Mouse (Mus musculus) forebrain, embryonic 13.5 days (tissue): ENCODE measurements at regions not wholly inside any gene's neighbourhood (a gene's known extent, or its start where the extent isn't known, plus 50 kb on each side); places are given as distances from the start of the nearest gene placed in this dataset.
A peak's percentile ranks its signal among the peaks of the same experiment; 100 is the strongest.

Source experiments
- ATAC-seq: fragments of 200-750 bp; cut with Nextera tagmentation; 2 replicates; pipeline ENCODE4 v1.8.0; 2017
- H3K27ac ChIP-seq: fragments of 300-500 bp; sonication (generic); 2 replicates; pipeline ENCODE4 v1.5.1; 2015; ENCODE audit warnings: inconsistent platforms, mild to moderate bottlenecking, moderate library complexity
- H3K27me3 ChIP-seq: fragments of 300-500 bp; sonication (generic); 2 replicates; pipeline ENCODE4 v1.6.1; 2015; ENCODE audit warnings: mild to moderate bottlenecking, inconsistent platforms
- H3K36me3 ChIP-seq: fragments of 300-500 bp; sonication (generic); 2 replicates; pipeline ENCODE4 v1.6.1; 2015; ENCODE audit warnings: mild to moderate bottlenecking, inconsistent platforms; ENCODE audit not compliant: poor library complexity, severe bottlenecking
- H3K4me1 ChIP-seq: fragments of 300-500 bp; sonication (generic); 2 replicates; pipeline ENCODE4 v1.6.1; 2015; ENCODE audit warnings: inconsistent platforms
- H3K4me2 ChIP-seq: fragments of 300-500 bp; sonication (generic); 2 replicates; pipeline ENCODE4 v1.6.1; 2015; ENCODE audit warnings: inconsistent platforms, mild to moderate bottlenecking, moderate library complexity
- H3K4me3 ChIP-seq: fragments of 300-500 bp; sonication (generic); 2 replicates; pipeline ENCODE4 v1.5.1; 2015; ENCODE audit warnings: mild to moderate bottlenecking, inconsistent platforms
- H3K9ac ChIP-seq: fragments of 300-500 bp; sonication (generic); 2 replicates; pipeline ENCODE4 v1.6.1; 2015; ENCODE audit warnings: mild to moderate bottlenecking, inconsistent platforms
- H3K9me3 ChIP-seq: fragments of 300-500 bp; sonication (generic); replicated peaks from 2 replicates; pipeline ENCODE4 v1.6.1; 2016; ENCODE audit warnings: inconsistent platforms
- WGBS: fragments of 180-500 bp; shearing (Covaris S2); methylation state at CpG from one replicate; pipeline ENCODE4 v1.1.7; 2015; 5-methylcytosine and 5-hydroxymethylcytosine counted together

DNA sequence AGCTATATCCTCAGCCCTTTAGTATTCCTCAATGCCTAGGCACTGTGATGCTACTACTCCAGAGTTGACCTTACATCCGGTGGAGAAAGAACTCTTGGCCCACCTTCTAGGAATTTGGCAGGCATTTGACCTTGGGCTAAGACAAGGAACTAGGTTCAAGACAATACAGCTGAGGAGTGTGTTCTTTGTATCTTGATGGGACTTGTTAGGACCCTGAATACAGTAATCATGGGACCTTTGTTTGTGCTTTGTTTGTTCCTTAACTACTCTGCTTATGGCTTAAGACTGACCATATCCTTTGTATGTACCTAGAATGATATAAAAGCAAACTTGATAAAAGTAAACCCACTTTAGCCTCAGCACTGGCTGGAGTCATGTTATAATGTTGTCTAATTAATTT is 186.7 kb downstream of the Abcc12 start:
- H3K9me3 ChIP-seq = 0 out of 2 replicates have a peak, but pooled peaks cover 9% of the 10 kb centered on the region
- no peak for ATAC-seq
- no peaks in the 10 kb centered on the region; the same call in 1 of the 2 replicates for H3K27me3 ChIP-seq
- 69% methylated on average over 1 of the region's 1 CpGs for WGBS
- no peak overlapping the region for H3K4me2 ChIP-seq
- no peaks in the 10 kb centered on the region for H3K36me3 ChIP-seq
- H3K27ac ChIP-seq = no peak overlapping the region
- H3K4me1 ChIP-seq = peaks cover 25% of the 10 kb centered on the region
- no peak overlapping the region for H3K4me3 ChIP-seq
- H3K9ac ChIP-seq = no peak overlapping the region

DNA sequence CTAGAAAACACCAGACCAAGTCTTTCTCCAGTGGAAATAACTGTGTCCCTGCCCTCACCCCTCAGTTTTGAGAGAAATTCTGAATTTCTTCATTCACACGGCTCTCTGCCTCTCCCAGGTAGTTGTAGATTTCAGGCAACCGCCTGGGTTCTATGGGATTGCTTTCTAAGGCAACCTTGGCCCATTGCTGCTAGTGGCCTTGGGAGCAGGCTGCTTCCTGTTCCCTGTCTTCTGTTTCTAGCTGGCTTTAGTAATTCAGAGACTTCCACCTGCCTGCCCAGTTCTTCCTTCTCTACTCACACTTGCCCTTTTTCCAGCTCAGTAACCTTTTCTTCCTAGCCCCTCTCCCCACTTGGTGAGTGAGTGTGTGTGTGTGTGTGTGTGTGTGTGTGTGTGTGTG is 187.1 kb downstream of the Abcc12 start:
- H3K4me2 ChIP-seq = no peak overlapping the region
- H3K9ac ChIP-seq = no peak overlapping the region
- no peak overlapping the region for H3K27ac ChIP-seq
- H3K9me3 ChIP-seq = 0 out of 2 replicates have a peak, but pooled peaks cover 9% of the 10 kb centered on the region
- no peaks in the 10 kb centered on the region; the same call in 1 of the 2 replicates for H3K27me3 ChIP-seq
- no peaks in the 10 kb centered on the region for H3K36me3 ChIP-seq
- no peak overlapping the region for H3K4me3 ChIP-seq
- WGBS = 88% methylated on average over 2 of the region's 2 CpGs
- peaks cover 30% of the 10 kb centered on the region for H3K4me1 ChIP-seq
- no peak for ATAC-seq

GRCm38 (mm10) chr8:86390715-86391114 is 189.8 kb downstream of the Abcc12 start:
- Histone ChIP-seq H3K4me1 (peaks cover 48% of the 10 kb centered on the region), H3K27me3 (no peaks in the 10 kb centered on the region; the same call in 1 of the 2 replicates), H3K4me2 (no peak overlapping the region), H3K4me3 (no peak overlapping the region), H3K9ac (no peak overlapping the region), H3K27ac (peak overlapping the region; percentile 88), H3K9me3 (0 out of 2 replicates have a peak, but pooled peaks cover under 1% of the 10 kb centered on the region), H3K36me3 (no peaks in the 10 kb centered on the region)
- no peak for ATAC-seq
- WGBS = 63% methylated on average over 8 of the region's 8 CpGs

DNA sequence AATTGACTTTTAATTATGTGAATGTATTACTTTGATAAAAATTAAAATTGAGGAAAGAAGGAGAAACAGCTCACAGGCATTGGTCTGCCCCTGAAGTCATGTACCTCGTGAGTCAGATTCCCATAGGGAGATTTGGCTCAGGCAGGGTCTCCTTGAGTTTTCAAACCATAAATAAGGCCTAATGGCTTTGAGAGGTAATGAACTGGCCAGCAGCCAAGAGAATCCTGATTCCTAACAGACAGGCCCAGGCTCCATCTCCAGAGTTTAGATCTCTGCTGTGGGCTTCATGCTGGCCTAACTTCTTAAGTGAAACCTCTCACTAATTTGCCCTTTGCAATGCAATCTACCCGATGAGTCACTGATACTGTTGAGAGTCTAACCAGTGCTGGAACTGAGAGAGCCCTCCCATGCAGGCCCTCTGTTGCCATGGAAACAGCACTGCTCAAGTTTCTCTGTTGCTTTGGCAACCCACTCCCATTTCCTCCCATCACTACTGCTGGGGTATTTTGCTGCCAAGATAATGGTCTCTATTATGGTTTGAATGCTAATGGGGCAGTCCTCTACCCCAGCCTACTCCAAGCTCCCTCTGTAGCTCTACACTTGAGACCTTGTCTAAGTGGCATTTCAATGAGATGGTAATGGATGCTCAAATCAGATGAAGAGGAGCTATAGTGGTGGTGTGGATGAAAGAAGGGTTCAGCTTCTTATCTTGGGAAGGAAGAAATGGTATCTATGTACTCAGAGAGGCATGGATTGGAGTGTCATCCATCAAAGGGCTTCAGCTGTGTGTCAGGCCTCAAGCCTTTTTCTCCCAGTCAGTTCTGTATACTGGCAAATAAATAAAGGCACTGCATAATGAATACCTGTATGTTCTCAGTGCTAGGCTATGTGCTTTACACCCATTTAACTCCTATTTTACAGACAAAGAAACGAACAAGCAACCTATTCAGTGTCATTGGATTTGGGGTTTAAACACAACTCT is 190.5 kb downstream of the Abcc12 start:
- Histone ChIP-seq H3K4me3 (no peak overlapping the region), H3K9me3 (no peaks in the 10 kb centered on the region), H3K4me2 (peak overlapping the region; percentile 22; the same call in 1 of the 2 replicates), H3K27me3 (no peaks in the 10 kb centered on the region; the same call in 1 of the 2 replicates), H3K27ac (peak overlapping the region; percentile 88), H3K4me1 (peaks cover 55% of the 10 kb centered on the region), H3K9ac (no peak overlapping the region), H3K36me3 (no peaks in the 10 kb centered on the region)
- 15% methylated on average over 3 of the region's 3 CpGs for WGBS
- ATAC-seq = peak; percentile 96

- no peaks in the 10 kb centered on the region for H3K36me3 ChIP-seq
- WGBS = 8% methylated on average over 7 of the region's 7 CpGs
- peaks cover 25% of the 10 kb centered on the region; the same call in 1 of the 2 replicates for H3K27me3 ChIP-seq
- H3K9me3 ChIP-seq = no peaks in the 10 kb centered on the region
- peak overlapping the region; percentile 19; the same call in 1 of the 2 replicates for H3K4me2 ChIP-seq
- H3K9ac ChIP-seq = no peak overlapping the region
- H3K4me1 ChIP-seq = peaks cover 59% of the 10 kb centered on the region
- H3K27ac ChIP-seq = peak overlapping the region; percentile 27; the same call in 1 of the 2 replicates
- ATAC-seq = peak; percentile 66
- no peak overlapping the region for H3K4me3 ChIP-seq
Measured at GRCm38 (mm10) chr8:86385236-86385635, 195.2 kb downstream of the Abcc12 start.

DNA sequence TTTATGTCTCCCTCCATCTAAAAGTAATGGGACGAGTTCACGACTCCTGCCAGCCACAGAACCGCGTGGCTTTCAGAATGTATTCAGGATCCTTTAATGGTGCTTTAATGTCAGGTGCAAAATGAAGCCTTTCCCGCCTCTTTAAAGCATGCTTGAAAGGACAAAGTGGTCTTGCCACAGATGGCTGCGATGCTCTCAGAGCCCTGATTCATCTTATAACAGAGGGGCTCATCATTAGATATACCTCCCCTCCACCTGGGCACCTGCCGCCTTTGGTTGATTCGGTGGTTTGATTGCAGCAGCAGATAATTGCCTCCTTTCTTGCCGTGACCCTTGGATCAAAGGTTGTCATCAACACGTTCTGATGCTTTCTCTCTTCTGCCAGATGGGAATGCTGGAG is 198.5 kb downstream of the Abcc12 start:
- peaks cover 29% of the 10 kb centered on the region for H3K4me1 ChIP-seq
- no peak overlapping the region for H3K9ac ChIP-seq
- no peaks in the 10 kb centered on the region for H3K36me3 ChIP-seq
- no peak overlapping the region for H3K4me2 ChIP-seq
- ATAC-seq = no peak; the same call in 1 of the 2 replicates
- H3K27ac ChIP-seq = no peak overlapping the region
- H3K4me3 ChIP-seq = no peak overlapping the region
- H3K27me3 ChIP-seq = peaks cover 25% of the 10 kb centered on the region; the same call in 1 of the 2 replicates
- H3K9me3 ChIP-seq = no peaks in the 10 kb centered on the region
- WGBS = 66% methylated on average over 10 of the region's 10 CpGs

DNA sequence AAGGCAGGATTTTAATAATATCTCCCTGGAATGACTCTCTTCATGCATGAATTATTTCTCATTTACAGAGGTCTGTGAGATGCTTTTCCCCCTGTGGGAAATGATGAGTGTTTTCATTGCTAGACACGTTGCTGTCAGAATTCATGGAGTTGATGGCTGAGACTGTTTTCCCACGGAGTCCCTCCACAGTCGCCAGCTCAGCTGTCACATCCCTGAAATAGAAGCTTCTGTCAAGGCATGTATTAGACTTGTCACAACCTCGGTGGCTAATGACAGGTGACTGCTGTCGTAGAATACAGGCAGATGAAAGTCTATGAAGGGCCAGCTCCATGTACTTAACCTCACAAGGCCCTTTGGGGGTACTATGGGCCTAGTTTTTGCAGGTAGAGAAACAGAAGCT is 212.4 kb downstream of the Abcc12 start:
- Histone ChIP-seq H3K27ac (no peak overlapping the region), H3K4me1 (no peaks in the 10 kb centered on the region), H3K36me3 (no peaks in the 10 kb centered on the region), H3K4me3 (no peak overlapping the region), H3K4me2 (no peak overlapping the region), H3K27me3 (no peaks in the 10 kb centered on the region), H3K9me3 (no peaks in the 10 kb centered on the region; the same call in 1 of the 2 replicates), H3K9ac (no peak overlapping the region)
- ATAC-seq = no peak
- WGBS = 56% methylated on average over 5 of the region's 5 CpGs

- no peak overlapping the region for H3K9ac ChIP-seq
- H3K4me2 ChIP-seq = no peak overlapping the region
- no peaks in the 10 kb centered on the region for H3K27me3 ChIP-seq
- H3K36me3 ChIP-seq = no peaks in the 10 kb centered on the region
- ATAC-seq = no peak
- H3K4me3 ChIP-seq = no peak overlapping the region
- H3K9me3 ChIP-seq = no peaks in the 10 kb centered on the region; the same call in 1 of the 2 replicates
- WGBS = 98% methylated on average over 4 of the region's 4 CpGs
- H3K27ac ChIP-seq = no peak overlapping the region
- no peaks in the 10 kb centered on the region for H3K4me1 ChIP-seq
Measured at GRCm38 (mm10) chr8:86366636-86367035, 213.8 kb downstream of the Abcc12 start.

- no peak overlapping the region for H3K27ac ChIP-seq
- 77% methylated on average over 5 of the region's 5 CpGs for WGBS
- H3K36me3 ChIP-seq = no peaks in the 10 kb centered on the region
- H3K9me3 ChIP-seq = no peaks in the 10 kb centered on the region; the same call in 1 of the 2 replicates
- H3K4me3 ChIP-seq = no peak overlapping the region
- H3K27me3 ChIP-seq = no peaks in the 10 kb centered on the region
- no peak overlapping the region for H3K9ac ChIP-seq
- no peak for ATAC-seq
- H3K4me1 ChIP-seq = no peaks in the 10 kb centered on the region
- no peak overlapping the region for H3K4me2 ChIP-seq
Measured at GRCm38 (mm10) chr8:86365726-86366125, 214.8 kb downstream of the Abcc12 start.

DNA sequence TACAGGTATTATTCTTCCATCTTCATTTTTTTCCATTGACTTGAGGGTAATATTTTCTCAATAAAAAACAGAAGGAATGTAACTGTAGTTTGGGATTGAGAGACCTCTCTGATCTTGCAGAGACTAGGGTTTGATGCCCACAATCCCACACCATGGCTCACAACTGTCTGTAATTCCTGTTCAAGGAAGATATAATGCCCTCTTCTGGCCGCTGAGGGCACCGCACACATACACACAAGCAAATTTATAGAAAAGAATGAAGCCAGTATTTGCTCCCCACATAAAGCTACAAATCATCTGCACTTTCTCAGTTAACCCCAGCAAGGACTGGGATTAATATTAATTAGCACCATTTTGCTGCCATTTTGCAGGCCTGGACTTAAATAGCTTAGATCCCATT is 215.6 kb downstream of the Abcc12 start:
- H3K27ac ChIP-seq = no peak overlapping the region
- no peaks in the 10 kb centered on the region for H3K27me3 ChIP-seq
- no peaks in the 10 kb centered on the region for H3K36me3 ChIP-seq
- H3K4me1 ChIP-seq = no peaks in the 10 kb centered on the region
- H3K9me3 ChIP-seq = no peaks in the 10 kb centered on the region; the same call in 1 of the 2 replicates
- no peak overlapping the region for H3K4me2 ChIP-seq
- no peak overlapping the region for H3K4me3 ChIP-seq
- no peak for ATAC-seq
- H3K9ac ChIP-seq = no peak overlapping the region
- 53% methylated on average over 2 of the region's 2 CpGs for WGBS

DNA sequence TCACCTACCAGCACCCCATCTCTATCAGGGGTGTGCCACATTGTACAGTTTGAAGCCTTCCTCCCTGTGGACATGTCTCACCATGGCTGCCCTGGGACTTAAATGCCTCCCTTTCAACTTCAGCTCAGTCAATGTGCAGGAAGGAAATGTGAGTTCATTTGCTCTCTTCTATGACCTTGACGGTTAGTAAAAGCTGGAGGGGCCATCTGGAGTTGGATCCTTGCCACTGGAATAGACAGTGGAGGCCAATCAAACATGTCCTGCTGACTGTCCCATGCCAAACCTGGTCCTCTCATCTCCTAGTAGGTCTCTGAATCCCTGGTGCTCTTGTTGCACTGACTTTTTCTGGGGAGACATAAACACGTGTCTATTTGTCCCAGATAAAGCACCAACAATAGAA is 220.2 kb downstream of the Abcc12 start:
- Histone ChIP-seq H3K4me1 (no peaks in the 10 kb centered on the region), H3K9ac (no peak overlapping the region), H3K4me2 (no peak overlapping the region), H3K27ac (no peak overlapping the region), H3K36me3 (no peaks in the 10 kb centered on the region), H3K27me3 (no peaks in the 10 kb centered on the region), H3K9me3 (no peaks in the 10 kb centered on the region), H3K4me3 (no peak overlapping the region)
- WGBS = 72% methylated on average over 2 of the region's 2 CpGs
- ATAC-seq = no peak

GRCm38 (mm10) chr8:86359518-86359917 is 221.0 kb downstream of the Abcc12 start:
- no peak for ATAC-seq
- Histone ChIP-seq H3K36me3 (no peaks in the 10 kb centered on the region), H3K4me2 (no peak overlapping the region), H3K9ac (no peak overlapping the region), H3K27ac (no peak overlapping the region), H3K4me1 (no peaks in the 10 kb centered on the region), H3K4me3 (no peak overlapping the region), H3K9me3 (no peaks in the 10 kb centered on the region), H3K27me3 (no peaks in the 10 kb centered on the region)
- 67% methylated on average over 3 of the region's 3 CpGs for WGBS
